Mouse (Mus musculus): ENCODE measurements at regions not wholly inside any gene's neighbourhood (a gene's known extent, or its start where the extent isn't known, plus 50 kb on each side); places are given as distances from the start of the nearest gene placed in this dataset.

GRCm38 (mm10) chr3:141005885-141006284 is 206.3 kb downstream of the Pdha2 start:
- 38% methylated on average over 3 of the region's 3 CpGs for WGBS (ENCODE audit: insufficient replicate concordance)
- DNase-seq (ENCODE audit: low read depth in 3 of 3, low spot score in 3 of 3) (no peak), ATAC-seq (ENCODE audit: insufficient read depth) (no peak)
- H3K27me3 ChIP-seq (ENCODE audit: control insufficient read depth, insufficient read depth, low read length), result no peaks in the 10 kb centered on the region
- no peaks in the 10 kb centered on the region for H3K36me3 ChIP-seq (replicated peaks; ENCODE audit: control insufficient read depth, insufficient read depth, low read depth)
- no peak overlapping the region for H3K27ac ChIP-seq
- no peaks in the 10 kb centered on the region for H3K4me1 ChIP-seq (replicated peaks; ENCODE audit: control insufficient read depth in 2 of 2, insufficient read depth in 2 of 2, low read length in 1 of 2)
- H3K9me3 ChIP-seq (ENCODE audit: control insufficient read depth, low read length), result no peaks in the 10 kb centered on the region
- no peak for TF ChIP-seq CTCF (IDR thresholded peaks at IDR 0.05; ENCODE audit: low read depth)
- TF ChIP-seq EP300 (IDR thresholded peaks at IDR 0.05; ENCODE audit: low read depth), result no peak
- no peak overlapping the region for H3K4me2 ChIP-seq (ENCODE audit: low read depth)
- H3K9ac ChIP-seq (replicated peaks), result no peak overlapping the region
- no peak overlapping the region for H3K4me3 ChIP-seq (ENCODE audit: insufficient read depth in 1 of 2, low read depth in 2 of 2, low read length in 2 of 2)

- ATAC-seq (ENCODE audit: insufficient read depth) (no peak), DNase-seq (ENCODE audit: low read depth in 3 of 3, low spot score in 3 of 3) (no peak)
- Histone ChIP-seq H3K27me3 (ENCODE audit: control insufficient read depth, insufficient read depth, low read length) (no peaks in the 10 kb centered on the region), H3K4me3 (ENCODE audit: insufficient read depth in 1 of 2, low read depth in 2 of 2, low read length in 2 of 2) (no peak overlapping the region), H3K9me3 (ENCODE audit: control insufficient read depth, low read length) (no peaks in the 10 kb centered on the region), H3K4me1 (replicated peaks; ENCODE audit: control insufficient read depth in 2 of 2, insufficient read depth in 2 of 2, low read length in 1 of 2) (no peaks in the 10 kb centered on the region), H3K36me3 (replicated peaks; ENCODE audit: control insufficient read depth, insufficient read depth, low read depth) (no peaks in the 10 kb centered on the region), H3K27ac (no peak overlapping the region), H3K4me2 (ENCODE audit: low read depth) (no peak overlapping the region), H3K9ac (replicated peaks) (no peak overlapping the region)
- WGBS (ENCODE audit: insufficient replicate concordance), result 41% methylated on average over 2 of the region's 2 CpGs
- no peak for TF ChIP-seq EP300 (IDR thresholded peaks at IDR 0.05; ENCODE audit: low read depth)
These were observed 208.6 kb downstream of the Pdha2 start for GRCm38 (mm10) chr3:141003561-141003960.

GRCm38 (mm10) chr3:140988247-140988646 is 223.9 kb downstream of the Pdha2 start:
- Histone ChIP-seq H3K4me3 (ENCODE audit: insufficient read depth in 1 of 2, low read depth in 2 of 2, low read length in 2 of 2) (no peak overlapping the region), H3K9me3 (ENCODE audit: control insufficient read depth, low read length) (no peaks in the 10 kb centered on the region), H3K4me2 (ENCODE audit: low read depth) (no peak overlapping the region), H3K4me1 (replicated peaks; ENCODE audit: control insufficient read depth in 2 of 2, insufficient read depth in 2 of 2, low read length in 1 of 2) (no peaks in the 10 kb centered on the region), H3K9ac (replicated peaks) (no peak overlapping the region), H3K27ac (no peak overlapping the region), H3K27me3 (ENCODE audit: control insufficient read depth, insufficient read depth, low read length) (no peaks in the 10 kb centered on the region), H3K36me3 (replicated peaks; ENCODE audit: control insufficient read depth, insufficient read depth, low read depth) (no peaks in the 10 kb centered on the region)
- ATAC-seq (ENCODE audit: insufficient read depth), result no peak
- 41% methylated on average over 5 of the region's 5 CpGs for WGBS (ENCODE audit: insufficient replicate concordance)
- TF ChIP-seq EP300 (IDR thresholded peaks at IDR 0.05; ENCODE audit: low read depth) (no peak), CTCF (IDR thresholded peaks at IDR 0.05; ENCODE audit: low read depth) (no peak)
- DNase-seq (ENCODE audit: low read depth in 3 of 3, low spot score in 3 of 3), result no peak

- no peaks in the 10 kb centered on the region for H3K27me3 ChIP-seq (ENCODE audit: control insufficient read depth, insufficient read depth, low read length)
- H3K36me3 ChIP-seq (replicated peaks; ENCODE audit: control insufficient read depth, insufficient read depth, low read depth), result no peaks in the 10 kb centered on the region
- ATAC-seq (ENCODE audit: insufficient read depth) (no peak), DNase-seq (ENCODE audit: low read depth in 3 of 3, low spot score in 3 of 3) (no peak)
- no peak overlapping the region for H3K4me3 ChIP-seq (ENCODE audit: insufficient read depth in 1 of 2, low read depth in 2 of 2, low read length in 2 of 2)
- 27% methylated on average over 6 of the region's 6 CpGs for WGBS (ENCODE audit: insufficient replicate concordance)
- TF ChIP-seq CTCF (IDR thresholded peaks at IDR 0.05; ENCODE audit: low read depth), result no peak
- H3K4me2 ChIP-seq (ENCODE audit: low read depth), result no peak overlapping the region
- H3K4me1 ChIP-seq (replicated peaks; ENCODE audit: control insufficient read depth in 2 of 2, insufficient read depth in 2 of 2, low read length in 1 of 2), result 0 out of 4 replicates have a peak, but pooled peaks cover 0 to 2% of the 10 kb centered on the region in 2 experiments
- H3K27ac ChIP-seq, result no peak overlapping the region
- no peaks in the 10 kb centered on the region for H3K9me3 ChIP-seq (ENCODE audit: control insufficient read depth, low read length)
- H3K9ac ChIP-seq (replicated peaks), result no peak overlapping the region
These were observed 238.6 kb downstream of the Pdha2 start for GRCm38 (mm10) chr3:140973519-140973918.

- Histone ChIP-seq H3K36me3 (replicated peaks; ENCODE audit: control insufficient read depth, insufficient read depth, low read depth) (no peaks in the 10 kb centered on the region), H3K4me3 (ENCODE audit: insufficient read depth in 1 of 2, low read depth in 2 of 2, low read length in 2 of 2) (no peak overlapping the region), H3K27me3 (ENCODE audit: control insufficient read depth, insufficient read depth, low read length) (no peaks in the 10 kb centered on the region), H3K27ac (no peak overlapping the region), H3K4me1 (replicated peaks; ENCODE audit: control insufficient read depth in 2 of 2, insufficient read depth in 2 of 2, low read length in 1 of 2) (0 out of 4 replicates have a peak, but pooled peaks cover 0 to 2% of the 10 kb centered on the region in 2 experiments), H3K9ac (replicated peaks) (no peak overlapping the region), H3K4me2 (ENCODE audit: low read depth) (no peak overlapping the region), H3K9me3 (ENCODE audit: control insufficient read depth, low read length) (no peaks in the 10 kb centered on the region)
- TF ChIP-seq CTCF (IDR thresholded peaks at IDR 0.05; ENCODE audit: low read depth), result no peak
- ATAC-seq (ENCODE audit: insufficient read depth) (no peak), DNase-seq (ENCODE audit: low read depth in 3 of 3, low spot score in 3 of 3) (no peak)
- 72% methylated on average over 3 of the region's 3 CpGs for WGBS (ENCODE audit: insufficient replicate concordance)
These were observed 242.0 kb downstream of the Pdha2 start for GRCm38 (mm10) chr3:140969892-140970880.
